Mouse (Mus musculus): Measurements from ENCODE around the gene Tnpo1. TPM values are rescaled to one million over a fixed set of nuclear protein-coding genes. Genes with fewer than 3 reads are reported as not detected.
"Not testable (repeated sequence)": the region's sequence is repeated elsewhere in the genome, so short reads cannot be mapped to it uniquely, and the experiment has no call there.

Tnpo1 gene
- polyA plus RNA-seq, 1 experiment = 69.2 TPM

DNA sequence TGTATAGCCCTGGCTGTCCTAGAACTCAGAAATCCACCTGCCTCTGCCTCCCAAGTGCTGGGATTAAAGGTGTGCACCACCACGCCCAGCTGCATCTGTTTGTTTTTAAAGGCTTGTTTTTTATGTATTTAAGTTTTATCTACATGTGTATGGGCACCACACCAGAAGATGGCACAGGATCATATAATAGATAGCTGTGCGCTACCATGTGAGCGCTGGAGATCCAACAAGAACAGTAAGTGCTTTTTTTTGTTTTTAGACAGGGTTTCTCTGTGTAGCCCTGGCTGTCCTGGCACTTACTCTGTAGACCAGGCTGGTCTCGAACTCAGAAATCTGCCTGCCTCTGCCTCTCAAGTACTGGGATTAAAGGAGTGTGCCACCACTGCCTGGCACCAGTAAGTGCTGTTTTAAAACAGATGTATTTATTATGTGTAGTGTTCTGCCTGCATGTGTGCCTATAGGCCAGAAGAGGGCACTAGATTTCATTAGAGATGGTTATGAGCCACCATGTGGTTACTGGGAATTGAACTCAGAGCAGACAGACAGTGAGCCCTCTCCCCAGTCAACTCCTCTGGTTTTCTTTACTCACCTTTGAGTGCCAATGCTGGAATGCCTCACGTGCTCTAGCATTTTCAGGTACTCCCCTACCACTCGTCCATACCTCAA is 89.6 kb downstream of the Tnpo1 start:
- DNase-seq (ENCODE audit: low read depth) = no peak
- TF ChIP-seq CTCF (IDR thresholded peaks at IDR 0.05; ENCODE audit: borderline replicate concordance, extremely low read depth, insufficient read depth, insufficient read length) = no peak
- TF ChIP-seq POLR2A (IDR thresholded peaks at IDR 0.05; ENCODE audit: borderline replicate concordance, extremely low read depth, insufficient read depth, insufficient read length, poor library complexity, severe bottlenecking) = no peak

DNA sequence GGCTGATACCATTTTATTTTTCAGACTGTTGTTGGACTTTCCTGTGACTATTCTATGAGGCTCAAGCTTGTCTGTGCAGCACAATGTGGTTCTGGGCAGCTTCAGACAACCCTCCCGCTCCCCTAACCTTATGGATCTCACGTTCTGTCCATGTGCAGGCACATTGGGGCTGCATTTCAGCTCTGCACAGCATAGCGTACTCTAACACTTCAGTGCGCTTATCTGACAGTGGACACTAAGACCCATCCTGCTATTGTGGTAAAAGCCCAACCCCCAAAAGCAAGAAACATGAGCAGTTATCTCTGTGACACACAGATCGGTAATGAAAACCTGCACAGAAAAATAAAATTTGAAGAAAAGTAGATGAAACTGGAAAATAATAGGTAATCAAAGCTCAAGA is 90.4 kb downstream of the Tnpo1 start:
- TF ChIP-seq CTCF (IDR thresholded peaks at IDR 0.05; ENCODE audit: borderline replicate concordance, extremely low read depth, insufficient read depth, insufficient read length) = no peak
- TF ChIP-seq POLR2A (IDR thresholded peaks at IDR 0.05; ENCODE audit: borderline replicate concordance, extremely low read depth, insufficient read depth, insufficient read length, poor library complexity, severe bottlenecking) = no peak
- no peak for DNase-seq (ENCODE audit: low read depth)

DNA sequence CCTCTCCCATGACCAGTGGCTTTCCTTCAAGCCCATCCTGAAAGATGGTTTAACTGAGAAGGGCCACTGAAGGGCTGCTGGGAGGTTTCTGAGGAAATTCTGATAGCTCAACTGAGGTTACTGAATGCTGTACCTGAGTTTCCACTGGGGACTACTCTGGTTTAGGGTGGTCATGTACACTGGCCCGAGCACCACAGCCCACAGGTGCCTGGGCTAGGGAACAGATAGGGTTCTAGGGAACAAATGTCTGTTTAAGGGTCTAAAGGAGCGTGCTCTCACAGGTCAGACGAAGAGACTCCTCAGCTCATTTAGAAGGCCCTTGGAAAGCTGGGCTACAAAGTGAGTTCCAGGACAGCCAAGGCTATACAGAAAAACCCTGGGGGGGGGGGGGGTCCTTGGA is 91.5 kb downstream of the Tnpo1 start:
- no peak for TF ChIP-seq CTCF (IDR thresholded peaks at IDR 0.05; ENCODE audit: borderline replicate concordance, extremely low read depth, insufficient read depth, insufficient read length)
- TF ChIP-seq POLR2A (IDR thresholded peaks at IDR 0.05; ENCODE audit: borderline replicate concordance, extremely low read depth, insufficient read depth, insufficient read length, poor library complexity, severe bottlenecking) = no peak

DNA sequence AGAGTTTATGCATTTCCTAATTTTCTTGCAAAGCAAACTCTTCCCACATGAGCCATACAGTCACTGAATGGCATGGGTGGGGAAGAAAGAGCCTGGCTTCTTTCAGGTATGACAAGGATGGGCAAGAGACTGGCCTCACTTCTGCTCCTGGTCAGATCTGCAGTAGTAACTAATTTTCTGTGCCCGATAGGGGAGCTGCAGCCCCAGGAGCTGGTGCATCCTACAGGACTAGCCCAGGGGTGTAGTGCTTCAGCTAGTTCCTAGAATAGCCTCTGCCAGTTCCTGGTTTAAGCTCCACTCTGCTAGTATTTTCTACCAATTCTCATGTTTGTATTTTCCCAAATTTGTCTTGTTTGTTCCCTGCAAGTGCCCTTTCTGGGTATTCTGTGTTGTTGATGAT is 92.0 kb downstream of the Tnpo1 start:
- TF ChIP-seq CTCF (IDR thresholded peaks at IDR 0.05; ENCODE audit: borderline replicate concordance, extremely low read depth, insufficient read depth, insufficient read length) = no peak
- DNase-seq (ENCODE audit: low read depth) = no peak

More for the DNA sequence above, 91.5 kb downstream of the Tnpo1 start:
- DNase-seq (ENCODE audit: low read depth) = no peak

DNA sequence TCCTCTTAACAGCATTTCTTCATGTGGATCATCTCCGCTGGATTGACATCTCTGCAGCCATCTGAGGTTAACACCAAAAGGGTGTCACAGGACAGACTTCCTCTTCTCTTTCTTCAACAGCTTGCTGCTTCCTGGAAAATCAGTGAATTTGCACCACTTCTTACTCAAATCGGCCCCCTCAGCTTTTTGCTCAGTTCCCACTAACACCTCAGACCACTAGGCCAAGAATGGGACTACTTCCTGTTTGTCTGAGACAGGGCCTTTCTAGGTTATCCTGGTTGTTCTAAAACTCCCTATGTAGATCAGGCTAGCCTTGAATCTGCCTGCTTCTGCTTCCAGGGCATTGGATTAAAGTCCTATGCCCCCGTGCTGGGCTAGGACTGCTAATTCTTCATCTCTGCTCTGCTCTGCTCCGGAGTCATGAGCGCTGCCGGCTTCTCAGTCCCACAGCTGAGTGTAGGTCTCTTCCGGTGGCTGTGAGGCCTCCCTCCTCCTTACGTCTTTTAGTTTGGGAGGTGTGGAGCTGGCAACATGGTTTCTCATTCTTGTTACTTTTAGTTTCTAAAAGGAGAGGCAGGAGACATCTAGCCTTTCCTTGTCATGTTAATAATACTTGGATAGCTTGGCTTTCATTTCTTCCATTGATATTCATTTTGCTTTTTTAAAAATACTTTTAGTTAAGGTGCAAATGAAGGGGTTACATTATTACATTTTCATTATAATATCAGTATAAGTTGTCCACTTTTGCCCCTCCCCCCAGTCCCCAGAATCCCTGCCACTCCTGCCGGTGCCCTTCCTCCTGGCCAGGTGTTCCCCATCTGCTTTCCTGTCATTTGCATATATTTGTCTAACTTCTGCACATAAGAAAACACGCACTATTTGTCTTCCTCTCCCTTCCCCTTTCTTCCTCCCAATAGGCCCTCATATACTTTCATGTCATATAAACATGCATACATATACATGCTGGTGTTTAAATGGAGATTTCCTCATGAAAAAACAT is 93.4 kb downstream of the Tnpo1 start:
- DNase-seq (ENCODE audit: low read depth) = no peak
- no peak for TF ChIP-seq POLR2A (IDR thresholded peaks at IDR 0.05; ENCODE audit: borderline replicate concordance, extremely low read depth, insufficient read depth, insufficient read length, poor library complexity, severe bottlenecking)
- TF ChIP-seq CTCF (IDR thresholded peaks at IDR 0.05; ENCODE audit: borderline replicate concordance, extremely low read depth, insufficient read depth, insufficient read length) = no peak

DNA sequence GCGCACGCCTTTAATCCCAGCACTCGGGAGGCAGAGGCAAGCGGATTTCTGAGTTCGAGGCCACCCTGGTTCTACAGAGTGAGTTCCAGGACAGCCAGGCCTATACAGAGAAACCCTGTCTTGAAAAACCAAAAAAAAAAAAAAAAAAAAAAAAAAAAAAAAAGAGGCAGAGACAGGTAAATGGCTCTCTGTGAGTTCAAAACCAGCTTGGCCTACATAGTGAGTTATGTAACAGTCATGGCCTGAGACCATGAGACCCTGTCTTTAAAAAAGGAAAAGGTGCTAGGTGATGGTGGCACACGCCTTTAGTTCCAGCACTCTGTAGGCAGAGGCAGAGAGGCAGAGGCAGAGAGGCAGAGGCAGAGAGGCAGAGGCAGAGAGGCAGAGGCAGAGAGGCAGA is 97.2 kb downstream of the Tnpo1 start:
- not testable (repeated sequence) for DNase-seq (ENCODE audit: low read depth)

DNA sequence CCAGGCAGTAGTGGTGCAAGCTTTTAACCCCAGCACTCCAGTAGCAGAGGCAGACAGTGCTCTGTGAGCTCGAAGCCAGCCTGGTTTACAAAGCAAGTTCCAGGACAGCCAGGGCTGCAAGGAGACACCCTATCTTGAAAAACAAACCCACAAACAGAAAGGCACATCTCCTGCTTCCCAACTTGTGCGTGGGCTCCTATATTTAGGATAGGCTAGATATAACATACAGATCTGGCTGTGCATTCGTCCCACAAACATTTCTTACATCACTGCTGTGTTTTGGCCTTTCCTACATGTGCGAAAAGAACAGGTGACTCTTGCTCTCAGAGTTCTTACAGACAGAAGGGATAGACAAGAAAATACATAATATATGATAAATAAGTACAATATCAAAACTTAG is 100.6 kb downstream of the Tnpo1 start:
- DNase-seq (ENCODE audit: low read depth) = no peak
- TF ChIP-seq CTCF (IDR thresholded peaks at IDR 0.05; ENCODE audit: borderline replicate concordance, extremely low read depth, insufficient read depth, insufficient read length) (no peak), POLR2A (IDR thresholded peaks at IDR 0.05; ENCODE audit: borderline replicate concordance, extremely low read depth, insufficient read depth, insufficient read length, poor library complexity, severe bottlenecking) (no peak)

DNA sequence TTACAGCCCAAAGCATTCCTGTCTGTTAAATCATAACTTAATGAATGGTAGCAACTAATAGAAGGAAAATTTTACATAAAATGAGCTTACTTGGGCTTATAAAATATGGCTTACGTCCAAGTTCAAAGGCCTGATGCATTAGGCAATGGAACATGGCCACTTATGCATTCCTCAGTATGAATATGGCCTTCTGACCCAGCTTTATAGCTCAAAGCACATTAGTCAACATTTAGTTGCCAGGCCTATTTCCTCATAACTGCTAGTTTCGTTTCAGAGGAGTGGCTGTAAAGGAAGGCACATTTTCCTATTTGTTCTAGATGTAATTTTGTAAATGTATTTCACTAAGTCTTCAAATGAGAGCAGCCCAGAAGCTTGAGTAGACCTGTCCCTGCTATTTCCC is 107.1 kb downstream of the Tnpo1 start:
- TF ChIP-seq CTCF (IDR thresholded peaks at IDR 0.05; ENCODE audit: borderline replicate concordance, extremely low read depth, insufficient read depth, insufficient read length) (no peak), POLR2A (IDR thresholded peaks at IDR 0.05; ENCODE audit: borderline replicate concordance, extremely low read depth, insufficient read depth, insufficient read length, poor library complexity, severe bottlenecking) (no peak)
- no peak for DNase-seq (ENCODE audit: low read depth)

DNA sequence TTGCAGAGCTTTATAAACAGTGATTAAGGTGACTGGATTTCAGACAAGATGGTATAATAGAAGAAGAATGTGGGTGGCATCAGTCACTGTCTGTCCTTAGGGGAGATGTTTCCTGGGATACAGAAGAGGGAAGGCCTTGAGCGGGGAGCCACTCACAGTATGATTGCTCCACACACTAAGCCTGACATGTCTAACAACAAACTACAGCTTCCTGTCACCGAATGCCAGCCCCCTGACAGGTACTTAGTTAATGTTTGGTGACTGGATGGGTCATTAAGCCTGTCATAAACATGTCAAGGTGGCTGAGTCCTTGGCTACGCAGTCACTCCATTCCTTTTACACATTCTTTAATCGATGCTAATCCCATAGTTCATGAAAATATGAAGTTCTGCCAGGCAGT is 108.0 kb downstream of the Tnpo1 start:
- TF ChIP-seq CTCF (IDR thresholded peaks at IDR 0.05; ENCODE audit: borderline replicate concordance, extremely low read depth, insufficient read depth, insufficient read length) = no peak
- TF ChIP-seq POLR2A (IDR thresholded peaks at IDR 0.05; ENCODE audit: borderline replicate concordance, extremely low read depth, insufficient read depth, insufficient read length, poor library complexity, severe bottlenecking) = no peak
- DNase-seq (ENCODE audit: low read depth) = peak; percentile 19

DNA sequence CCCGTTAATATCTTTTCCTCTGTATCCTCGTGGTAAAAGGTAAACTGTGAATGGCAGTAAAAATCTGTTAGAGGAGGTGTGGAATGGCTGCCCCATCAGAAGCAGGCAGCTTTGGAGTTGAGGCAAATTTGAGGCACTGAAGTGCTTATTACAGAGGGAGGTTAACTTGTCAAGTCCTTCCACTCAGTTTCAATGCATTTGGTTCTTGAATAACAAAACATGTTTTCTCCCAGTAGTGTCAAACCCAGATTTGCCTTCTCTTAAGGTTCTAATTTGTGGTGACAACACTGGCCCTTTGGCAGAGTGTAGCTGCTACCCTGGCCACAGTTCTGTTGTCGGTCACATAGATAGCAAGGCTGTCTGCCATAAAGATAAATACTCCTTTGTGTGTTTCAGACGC is 108.4 kb downstream of the Tnpo1 start:
- DNase-seq (ENCODE audit: low read depth) = no peak
- TF ChIP-seq CTCF (IDR thresholded peaks at IDR 0.05; ENCODE audit: borderline replicate concordance, extremely low read depth, insufficient read depth, insufficient read length) (no peak), POLR2A (IDR thresholded peaks at IDR 0.05; ENCODE audit: borderline replicate concordance, extremely low read depth, insufficient read depth, insufficient read length, poor library complexity, severe bottlenecking) (no peak)

DNA sequence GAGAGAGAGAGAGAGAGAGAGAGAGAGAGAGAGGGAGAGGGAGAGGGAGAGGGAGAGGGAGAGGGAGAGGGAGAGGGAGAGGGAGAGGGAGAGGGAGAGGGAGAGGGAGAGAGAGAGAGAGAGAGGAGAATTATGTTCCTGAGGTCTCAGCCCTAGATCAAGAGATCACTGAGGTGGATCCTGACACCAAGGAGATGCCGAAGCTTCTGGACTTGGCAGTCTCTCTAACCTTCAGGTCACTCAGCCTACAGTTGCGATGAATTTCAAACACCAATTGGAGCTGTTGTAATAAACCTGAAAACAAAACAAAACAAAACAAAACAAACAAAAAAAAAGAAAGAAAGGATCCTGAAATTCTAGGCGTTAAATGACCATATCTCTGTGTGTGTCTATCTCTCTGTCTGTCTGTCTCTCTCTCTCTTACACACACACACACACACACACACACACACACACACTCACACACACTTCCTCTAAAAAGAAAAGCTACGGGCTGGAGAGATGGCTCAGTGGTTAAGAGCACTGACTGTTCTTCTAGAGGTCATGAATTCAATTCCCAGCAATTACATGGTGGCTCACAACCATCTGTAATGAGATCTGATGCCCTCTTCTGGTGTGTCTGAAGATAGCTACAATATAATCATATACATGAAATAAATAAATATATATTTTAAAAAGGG is 109.1 kb downstream of the Tnpo1 start:
- not testable (repeated sequence) for DNase-seq (ENCODE audit: low read depth)

DNA sequence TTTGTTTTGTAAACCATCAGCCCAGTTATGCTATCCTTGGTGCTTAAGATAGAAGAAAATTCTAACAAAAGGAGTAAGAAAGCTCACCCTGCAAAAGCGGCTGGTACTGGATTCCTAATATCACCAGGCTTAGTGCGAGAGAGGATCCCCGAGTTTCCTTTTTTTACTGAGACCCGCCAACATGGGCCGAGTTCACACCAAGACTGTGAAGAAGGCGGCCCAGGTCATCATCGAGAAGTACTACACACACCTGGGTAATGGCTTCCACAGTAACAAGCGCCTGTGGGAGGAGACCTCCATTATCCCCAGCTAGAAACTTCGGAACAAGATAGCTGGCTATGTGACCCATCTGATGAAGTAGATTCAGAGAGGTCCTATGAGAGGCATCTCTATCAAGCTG is 109.6 kb downstream of the Tnpo1 start:
- no peak for TF ChIP-seq CTCF (IDR thresholded peaks at IDR 0.05; ENCODE audit: borderline replicate concordance, extremely low read depth, insufficient read depth, insufficient read length)
- TF ChIP-seq POLR2A (IDR thresholded peaks at IDR 0.05; ENCODE audit: borderline replicate concordance, extremely low read depth, insufficient read depth, insufficient read length, poor library complexity, severe bottlenecking) = no peak
- no peak for DNase-seq (ENCODE audit: low read depth)
